Mouse (Mus musculus): ENCODE results near the gene Krtap10-4.
"Not testable (repeated sequence)": the region's sequence is repeated elsewhere in the genome, so short reads cannot be mapped to it uniquely, and the experiment has no call there.

The Krtap10-4 gene

GRCm38 (mm10) chr10:77788621-77789020 is 38.3 kb downstream of the Krtap10-4 start:
- DNase-seq (ENCODE audit: low spot score) = no peak

- not testable (repeated sequence) for DNase-seq (ENCODE audit: low spot score)
Measured at GRCm38 (mm10) chr10:77787876-77788275, 39.0 kb downstream of the Krtap10-4 start, which contains the start of gene Gm7137. Gm7137 (minus strand) TSS chr10:77788200.

DNA sequence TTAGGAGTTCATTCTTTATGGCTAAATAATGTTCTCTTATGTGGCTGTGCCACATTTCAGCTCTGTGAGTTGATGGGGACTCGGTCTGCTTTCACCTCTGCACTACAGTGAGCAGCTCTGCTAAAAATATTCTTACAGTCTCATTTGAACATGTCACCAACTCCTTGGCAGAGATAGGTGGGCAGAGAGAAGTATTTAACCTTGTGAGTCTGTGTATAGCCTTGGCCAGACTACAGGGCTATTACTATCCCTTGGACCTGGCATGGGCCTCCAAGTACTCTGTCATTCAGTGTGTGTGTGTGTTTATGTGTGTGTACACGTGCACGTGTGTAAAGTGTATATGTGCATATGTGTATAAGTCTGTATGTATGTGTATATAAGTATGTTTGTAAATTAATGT is 43.5 kb downstream of the Krtap10-4 start:
- DNase-seq (ENCODE audit: low spot score) = not testable (repeated sequence)

GRCm38 (mm10) chr10:77782442-77782841 is 44.5 kb downstream of the Krtap10-4 start, which contains the start of gene Gm3250:
Gm3250 (minus strand) TSS chr10:77782542.
- DNase-seq (ENCODE audit: low spot score) = not testable (repeated sequence)

GRCm38 (mm10) chr10:77776844-77777243 is 50.1 kb downstream of the Krtap10-4 start, which contains the start of gene Gm7138:
Gm7138 (minus strand) TSS chr10:77776944.
- DNase-seq (ENCODE audit: low spot score) = not testable (repeated sequence)

Measured in urinary bladder, postnatal 25 days (tissue).